Mouse (Mus musculus) adrenal gland, postnatal 10 days (tissue): ENCODE measurements at regions not wholly inside any gene's neighbourhood (a gene's known extent, or its start where the extent isn't known, plus 50 kb on each side); places are given as distances from the start of the nearest gene placed in this dataset.

Experiments
- DNase-seq: peaks from one replicate; pipeline ENCODE4 v3.0.0; 2021; ENCODE audit warnings: mixed read lengths

- DNase-seq, result peak; percentile 21
Observed at GRCm38 (mm10) chr2:75142675-75143074, 317.1 kb downstream of the Mtx2 start.

GRCm38 (mm10) chr2:75144861-75145260 is 319.3 kb downstream of the Mtx2 start:
- no peak for DNase-seq

GRCm38 (mm10) chr2:75146256-75146655 is 320.7 kb downstream of the Mtx2 start:
- DNase-seq, result no peak

DNA sequence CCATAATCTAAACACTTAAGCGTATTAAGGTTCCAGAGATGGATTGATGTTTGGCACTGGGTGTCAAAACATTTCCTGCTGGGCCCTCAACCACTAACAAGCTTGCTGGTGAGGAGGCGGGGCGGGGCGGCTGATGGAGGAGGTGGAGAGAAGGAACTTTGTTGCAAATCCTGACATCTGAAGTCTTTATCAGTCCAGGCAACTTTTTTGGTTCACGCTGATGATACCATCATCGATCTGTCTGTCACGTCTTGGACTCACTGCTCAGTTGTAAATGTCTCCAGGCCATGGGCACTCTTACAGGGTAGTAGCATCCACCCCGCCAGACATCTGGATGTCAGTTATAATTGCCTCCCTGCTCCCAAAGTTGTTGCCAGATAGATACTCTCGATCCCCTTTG is 321.8 kb downstream of the Mtx2 start:
- DNase-seq, result no peak

- no peak for DNase-seq
Observed at GRCm38 (mm10) chr2:75147967-75148366, 322.4 kb downstream of the Mtx2 start.

GRCm38 (mm10) chr2:75149036-75149435 is 323.4 kb downstream of the Mtx2 start:
- DNase-seq, result no peak

DNA sequence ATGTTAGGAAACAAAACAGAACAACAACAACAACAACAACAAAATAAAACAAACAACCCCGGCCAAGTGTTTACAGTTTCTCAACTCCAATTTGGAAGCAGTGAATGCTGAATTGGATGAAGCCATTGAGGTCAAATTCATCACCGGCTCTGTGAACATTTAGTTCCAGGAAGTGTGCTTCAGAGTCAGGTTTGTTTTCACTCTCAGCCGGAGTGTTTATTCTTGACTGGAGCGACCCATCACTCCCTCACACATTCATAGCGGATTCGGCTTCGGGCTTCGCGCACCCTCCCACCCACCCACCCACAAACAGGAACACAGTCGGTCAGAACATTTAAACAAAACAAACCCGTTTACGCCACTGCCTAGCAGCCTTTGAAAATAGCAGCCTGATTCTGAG is 324.0 kb downstream of the Mtx2 start:
- no peak for DNase-seq

DNA sequence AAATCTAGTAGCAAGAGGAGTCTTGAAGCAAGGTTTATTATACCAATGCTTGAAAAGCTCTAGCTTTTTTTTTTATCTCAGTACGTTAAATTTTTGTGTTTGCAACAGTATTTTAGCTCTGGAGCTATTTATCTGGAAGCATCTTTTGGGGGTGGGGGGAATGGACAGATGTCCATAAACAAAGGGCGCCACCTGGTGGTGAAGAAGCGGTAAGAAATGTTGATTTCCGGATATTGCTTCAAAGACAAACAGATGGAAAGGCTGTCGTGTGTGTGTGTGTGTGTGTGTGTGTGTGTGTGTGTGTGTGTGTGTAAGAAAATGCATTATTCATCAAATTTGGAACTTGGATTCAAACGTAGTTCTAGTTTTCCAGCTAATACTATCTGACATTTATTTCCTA is 325.4 kb downstream of the Mtx2 start:
- peak; percentile 70 for DNase-seq

DNA sequence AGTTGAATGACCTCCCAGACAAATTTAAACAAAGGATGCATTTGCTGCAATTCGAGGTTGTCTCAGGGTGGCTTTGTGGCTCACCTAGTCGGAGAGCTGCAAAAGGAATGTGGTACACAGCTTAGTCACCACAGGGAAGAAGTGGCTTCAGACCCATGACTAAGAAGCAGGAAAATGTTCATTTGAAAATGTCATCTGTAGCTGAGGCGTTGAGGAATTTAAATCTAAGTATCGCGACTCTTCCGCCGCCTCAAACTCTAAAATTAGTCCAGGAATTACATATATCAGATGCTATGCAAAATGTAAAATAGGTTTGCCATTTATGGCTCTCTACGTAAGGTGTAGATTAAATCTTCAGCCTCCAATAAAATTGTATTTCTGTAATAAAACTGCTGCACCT is 325.9 kb downstream of the Mtx2 start:
- DNase-seq, result no peak

- DNase-seq, result peak; percentile 52
Observed at GRCm38 (mm10) chr2:75152477-75152990, 326.9 kb downstream of the Mtx2 start.

- DNase-seq, result no peak
Observed at GRCm38 (mm10) chr2:75154448-75154847, 328.8 kb downstream of the Mtx2 start.

DNA sequence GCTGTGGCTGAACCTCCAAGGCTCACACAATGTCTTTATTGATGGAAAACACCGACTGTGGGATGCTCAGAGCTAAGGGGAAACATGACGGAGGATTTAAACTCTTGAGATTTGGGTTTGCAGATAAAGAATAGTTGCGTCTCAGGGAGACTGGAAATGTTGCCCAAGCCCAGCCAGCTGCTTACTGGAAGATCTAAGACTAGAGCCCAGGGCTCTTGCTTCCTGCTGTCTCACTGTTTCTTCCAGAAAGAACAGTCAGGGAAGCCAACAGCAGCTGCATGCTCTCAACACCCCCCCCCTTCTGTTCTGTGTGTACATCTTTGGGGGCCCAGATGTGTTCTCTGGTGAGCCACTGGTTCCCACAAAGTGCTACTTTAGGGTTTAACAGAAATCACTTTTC is 333.0 kb downstream of the Mtx2 start:
- DNase-seq, result no peak

DNA sequence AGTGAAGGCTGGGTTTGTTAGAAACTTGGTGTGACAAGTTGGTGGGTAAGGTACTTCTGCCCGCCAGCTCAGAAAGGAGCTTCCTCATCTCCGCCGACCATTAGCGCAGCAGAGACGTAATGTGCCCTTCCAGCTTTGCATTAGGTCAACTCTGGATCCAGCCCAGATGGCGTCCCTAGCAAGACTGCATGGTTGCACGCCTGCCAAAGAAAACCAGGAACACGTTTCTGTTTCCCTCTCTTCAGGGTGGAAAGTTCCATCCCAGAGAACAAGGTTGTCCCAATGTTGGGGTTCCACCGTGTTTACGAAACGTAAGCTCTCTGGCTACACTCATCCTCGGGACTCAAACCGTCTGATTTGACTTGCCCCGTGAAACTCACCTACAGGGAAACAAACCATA is 335.5 kb downstream of the Mtx2 start:
- no peak for DNase-seq

GRCm38 (mm10) chr2:75164987-75165386 is 339.4 kb downstream of the Mtx2 start:
- no peak for DNase-seq

GRCm38 (mm10) chr2:75176267-75176666 is 350.7 kb downstream of the Mtx2 start:
- no peak for DNase-seq

DNA sequence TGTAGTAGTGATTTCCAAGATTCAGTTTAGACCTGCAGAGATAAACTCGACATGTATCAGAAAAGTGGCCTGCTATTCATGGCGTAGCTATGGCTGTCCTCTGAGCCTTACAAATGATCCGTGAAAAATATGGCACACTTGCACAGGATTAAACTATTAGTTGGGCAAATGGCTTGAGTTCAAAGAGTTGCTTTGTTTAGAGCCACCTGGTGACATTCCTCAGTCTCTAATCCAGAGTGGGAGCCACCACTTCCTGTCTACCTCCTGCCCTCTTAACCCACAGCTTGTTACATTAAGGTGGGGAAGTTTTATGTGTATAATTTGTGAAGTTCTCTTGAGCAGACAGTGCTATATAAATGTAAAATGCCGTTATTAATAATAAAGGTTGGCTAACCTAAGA is 357.7 kb downstream of the Mtx2 start:
- DNase-seq, result no peak

DNA sequence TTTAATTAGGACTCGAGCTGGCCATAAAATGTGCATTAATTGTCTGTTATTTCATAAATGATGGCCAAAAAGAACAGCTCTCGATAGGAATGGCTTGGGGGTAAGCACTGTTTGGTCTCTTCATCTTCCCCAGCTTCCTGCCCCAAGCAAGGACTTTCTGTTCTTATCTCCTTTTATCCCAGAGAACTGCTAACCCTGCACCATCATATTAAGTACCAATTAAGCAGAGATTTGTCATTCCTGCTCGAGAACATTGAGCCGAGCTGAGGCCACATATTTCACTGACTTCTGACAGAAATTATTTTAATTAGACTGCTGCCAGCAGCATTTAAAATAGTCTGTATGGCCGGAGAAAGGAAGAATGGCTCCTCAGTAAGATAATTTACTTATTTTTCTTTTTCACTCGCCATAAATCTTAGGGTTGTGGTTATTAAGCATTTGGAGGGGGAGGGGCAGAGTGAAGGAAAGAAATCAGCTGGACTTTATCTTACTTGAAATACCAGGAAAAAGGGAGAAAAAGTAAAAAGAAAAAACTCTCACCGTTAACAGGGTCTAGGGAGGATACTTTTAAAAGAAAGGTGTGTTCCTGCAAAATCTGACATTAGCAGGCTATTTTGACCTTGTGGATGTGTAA is 377.1 kb downstream of the Mtx2 start:
- no peak for DNase-seq

- DNase-seq, result peak; percentile 10
Observed at GRCm38 (mm10) chr2:75208821-75209758, 383.5 kb downstream of the Mtx2 start.

- DNase-seq, result no peak
Observed at GRCm38 (mm10) chr2:75209790-75210583, 384.4 kb downstream of the Mtx2 start.

DNA sequence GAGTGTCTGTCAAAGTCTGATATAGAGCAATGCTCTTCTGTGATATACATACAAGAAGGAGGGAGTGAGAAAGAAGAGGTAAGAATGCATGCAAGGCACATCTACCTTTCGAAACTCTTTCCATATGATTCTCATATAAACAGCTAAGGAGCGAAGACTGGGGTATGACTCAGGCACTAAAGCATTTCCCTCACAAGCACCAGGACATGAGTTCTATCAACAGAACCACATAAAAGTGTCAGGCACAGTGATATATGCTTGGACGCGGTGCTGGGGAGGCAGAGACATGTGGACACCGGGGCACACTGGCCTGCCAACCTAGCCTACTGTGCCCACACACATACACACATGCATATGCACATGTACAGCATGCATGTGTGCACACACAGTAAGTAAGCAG is 391.3 kb downstream of the Mtx2 start:
- DNase-seq, result no peak

DNA sequence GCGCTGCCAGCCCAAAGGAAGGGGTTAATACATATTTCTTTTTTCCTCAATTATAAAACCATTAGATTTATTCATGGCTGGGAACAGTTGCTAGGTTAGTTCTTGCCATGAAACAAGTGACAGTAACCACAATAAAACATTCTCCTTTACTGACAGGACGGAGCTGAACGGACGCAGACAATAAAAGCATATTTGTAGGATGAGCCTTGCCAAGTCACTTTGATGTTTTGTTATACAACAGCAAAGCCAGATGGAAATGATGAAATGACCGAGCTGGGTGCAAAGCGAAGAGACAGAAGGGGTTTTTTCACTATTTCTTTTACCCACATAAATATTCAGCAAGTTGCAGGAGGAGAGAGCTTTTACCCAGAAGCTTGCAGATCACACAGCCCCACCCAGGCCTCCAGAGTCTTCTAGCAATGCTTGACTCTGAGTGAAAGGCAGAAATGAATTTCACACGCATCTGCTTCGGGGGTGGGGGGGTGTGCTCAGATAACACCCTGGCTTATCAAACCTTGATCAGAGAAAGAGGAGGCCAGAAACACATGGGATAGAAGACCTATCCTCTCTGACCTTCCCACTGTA is 395.3 kb downstream of the Mtx2 start:
- DNase-seq, result no peak

- peak; percentile 52 for DNase-seq
Observed at GRCm38 (mm10) chr2:75224443-75224842, 398.8 kb downstream of the Mtx2 start.
